Mouse (Mus musculus): Measurements from ENCODE around the gene Fkbp2. TPM values are rescaled to one million over a fixed set of nuclear protein-coding genes. Genes with fewer than 3 reads are reported as not detected.
A peak's percentile ranks its signal among the peaks of the same experiment; 100 is the strongest.

Fkbp2 gene
- total RNA-seq (2021), result 10 to 100 TPM; 18.8 to 20.5 TPM

- intact Hi-C loops (cut with DNase I), result loop anchor here (1.0 kb wide), 1 partner anchor 12 kb away; the partner anchor contains the start of gene Dnajc4
Measured at GRCm38 (mm10) chr19:6980381-6981093, at the start of gene Fkbp2. Fkbp2 (minus strand) TSS chr19:6980501.

DNA sequence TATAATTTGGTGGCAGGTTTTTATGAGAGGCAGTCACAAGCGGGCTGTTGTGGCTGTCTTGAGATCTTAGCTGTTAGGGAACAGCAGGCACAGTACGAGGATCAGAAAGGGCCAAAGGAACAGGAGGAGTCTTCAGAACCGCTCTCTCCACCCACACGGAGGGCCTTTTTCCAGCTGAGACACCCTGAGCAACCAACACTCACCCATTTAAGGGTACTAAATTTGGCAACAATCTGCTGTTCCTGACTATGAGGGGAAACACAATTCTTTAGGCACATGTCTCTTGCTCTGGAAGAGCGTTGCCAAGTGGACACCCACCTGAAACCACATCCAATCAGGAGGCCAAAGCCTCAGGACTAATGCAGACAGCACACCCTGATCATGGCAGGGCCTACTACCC lies 49.2 kb upstream of the Fkbp2 start:
- no peak for DNase-seq
- intact Hi-C loops (cut with DNase I), result no loop called here

More at GRCm38 (mm10) chr19:6980381-6981093, at the start of gene Fkbp2:
- peak; percentile 97 to 100 for DNase-seq

- peak; percentile 65 to 66 for DNase-seq
- intact Hi-C loops (cut with DNase I), result loop anchor here (1.0 to 5.0 kb wide), 3 partner anchors 43 to 533 kb away; partner anchors contain the start of gene Plcb3
Measured at GRCm38 (mm10) chr19:7020224-7020641, 39.9 kb upstream of the Fkbp2 start.

- intact Hi-C loops (cut with DNase I), result no loop called here
- peak; percentile 41 to 43 for DNase-seq
Measured at GRCm38 (mm10) chr19:7019191-7019590, 38.9 kb upstream of the Fkbp2 start, which contains the start of gene Fermt3. Fermt3 (minus strand) TSS chr19:7019469.

DNA sequence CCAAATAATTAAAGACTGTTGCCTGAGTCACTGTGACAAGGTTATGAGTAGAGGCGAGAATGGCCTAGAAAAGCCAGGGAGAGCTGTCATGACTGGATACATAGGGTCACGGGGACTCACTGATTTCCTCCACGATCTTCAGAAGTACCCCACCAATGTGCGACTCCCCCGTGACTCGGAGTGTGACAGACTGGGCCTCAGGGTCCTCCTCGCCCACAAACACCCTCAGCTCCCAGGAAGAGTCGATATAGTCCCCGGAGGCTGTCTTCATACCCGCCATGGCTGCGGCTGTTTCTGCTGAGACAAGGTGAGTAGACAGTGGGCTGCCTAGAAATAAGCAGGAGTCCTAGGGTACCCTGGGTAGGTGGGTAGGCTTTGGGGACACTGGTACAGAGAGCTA lies 38.2 kb upstream of the Fkbp2 start:
- DNase-seq, result no peak
- intact Hi-C loops (cut with DNase I), result no loop called here

DNA sequence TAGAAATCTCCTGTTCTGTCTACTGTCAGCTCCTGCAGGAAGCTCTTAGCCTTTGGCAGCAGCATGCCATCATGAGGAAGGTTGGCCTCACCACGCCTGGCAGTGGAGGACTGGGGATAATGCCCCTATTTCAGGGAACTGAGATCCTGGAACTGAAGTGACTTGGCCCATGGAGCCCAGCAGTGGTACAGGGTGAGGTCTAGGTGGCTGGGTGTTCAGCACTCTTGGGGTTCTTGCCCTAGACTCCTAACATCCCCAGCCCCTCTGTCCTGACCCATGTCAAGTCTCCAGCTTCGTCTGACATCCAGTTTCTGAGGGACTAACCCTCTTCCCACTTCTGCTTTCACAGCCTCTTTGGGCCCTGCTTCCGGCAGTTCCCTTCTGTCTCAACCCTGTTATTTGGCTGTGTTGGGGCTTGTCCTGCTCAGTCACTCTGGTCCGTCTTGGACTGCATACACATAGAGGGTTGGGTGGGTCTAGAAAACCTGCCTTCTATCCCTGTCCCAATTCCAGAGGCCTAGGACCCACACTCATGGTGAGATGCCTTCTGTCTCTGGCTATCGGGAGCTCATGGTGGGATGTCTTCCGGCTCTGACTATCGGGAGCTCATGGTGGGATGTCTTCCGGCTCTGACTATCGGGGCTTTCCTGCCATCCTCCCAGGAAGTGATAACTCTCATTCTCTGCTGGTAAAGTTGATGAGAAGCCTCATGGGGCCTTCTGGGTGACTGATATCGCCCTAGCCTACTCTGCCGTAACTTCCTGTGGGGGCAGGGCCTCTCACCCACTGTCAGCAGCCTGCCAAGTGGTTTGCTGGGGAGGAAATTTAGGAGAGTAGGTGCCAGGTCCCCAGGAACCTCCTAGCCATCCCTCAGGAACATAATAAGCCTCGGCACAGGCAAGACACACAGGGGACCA lies 37.5 kb upstream of the Fkbp2 start:
- no peak for DNase-seq

DNA sequence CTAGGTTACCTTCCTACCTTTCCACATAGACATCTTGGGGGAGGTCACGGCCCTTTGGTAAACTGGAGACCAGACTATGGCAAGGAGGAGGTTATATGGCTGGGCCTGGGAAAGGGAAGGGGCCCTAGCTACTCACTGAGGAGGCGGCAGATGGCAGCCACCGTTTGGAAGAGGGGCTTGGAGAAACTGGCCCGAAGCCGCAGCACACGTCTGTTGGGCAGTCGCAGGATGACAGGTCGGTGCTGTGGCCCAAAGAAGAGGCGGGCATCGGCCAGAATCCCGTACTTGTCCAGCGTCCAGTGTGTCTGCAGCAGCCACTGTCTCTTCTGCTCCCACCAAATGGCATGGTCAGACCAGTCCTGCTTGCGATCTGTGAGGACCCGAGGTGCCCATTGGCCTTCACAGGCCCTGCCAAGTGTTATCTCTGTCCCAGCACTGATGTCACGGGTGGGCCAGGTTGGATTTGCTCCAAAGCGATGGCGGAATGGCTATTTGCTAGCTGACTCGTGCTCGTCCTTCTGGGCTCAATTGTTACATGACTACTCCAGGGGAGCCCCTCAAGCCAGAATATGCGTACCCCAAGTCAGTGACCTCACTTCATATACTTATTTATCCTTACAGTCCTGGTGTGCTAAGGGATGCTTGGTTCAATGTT lies 34.3 kb upstream of the Fkbp2 start:
- intact Hi-C loops (cut with DNase I), result no loop called here
- no peak for DNase-seq

More for the DNA sequence above, 37.5 kb upstream of the Fkbp2 start:
- intact Hi-C loops (cut with DNase I), result no loop called here

DNA sequence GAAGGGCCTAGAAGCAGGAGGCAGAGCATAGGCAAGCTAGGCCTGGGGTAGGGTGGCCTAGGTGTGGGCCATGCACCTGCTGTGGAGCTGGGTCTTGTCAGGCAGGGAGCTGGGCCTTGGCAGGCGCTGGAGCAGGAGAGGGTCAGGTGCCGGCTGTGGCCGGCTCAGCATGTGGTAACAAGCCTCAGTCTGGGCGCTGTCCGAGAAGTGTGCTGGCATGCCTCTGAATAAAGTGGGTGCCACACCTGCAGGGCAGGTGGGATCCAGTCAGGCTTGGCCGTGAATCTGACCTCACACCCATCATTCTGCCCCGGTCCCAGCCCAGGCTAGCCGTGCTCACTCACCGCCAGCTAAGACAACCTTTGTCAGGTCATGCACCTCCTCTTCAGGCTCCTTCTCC lies 33.7 kb upstream of the Fkbp2 start:
- DNase-seq, result no peak
- intact Hi-C loops (cut with DNase I), result no loop called here

DNA sequence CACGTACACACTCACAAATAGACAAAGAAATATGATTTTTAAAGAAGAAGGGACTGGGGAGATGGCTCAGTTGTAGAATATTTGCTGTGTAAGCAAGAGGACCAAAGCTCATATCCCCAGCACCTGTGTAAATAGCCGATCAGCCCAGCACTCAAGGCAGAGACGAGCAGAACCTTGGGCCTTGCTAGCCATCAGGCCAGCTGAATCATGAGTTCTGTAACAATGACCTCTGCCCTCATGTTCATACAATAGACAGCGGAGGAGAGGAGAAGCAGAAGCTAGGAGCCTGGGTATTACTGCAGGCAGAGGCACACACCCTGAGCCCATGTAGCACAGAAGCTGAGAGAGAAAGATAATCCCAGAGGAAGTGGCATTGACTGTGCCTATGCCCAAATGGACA lies 32.1 kb upstream of the Fkbp2 start:
- DNase-seq, result no peak
- intact Hi-C loops (cut with DNase I), result no loop called here

- no peak for DNase-seq
- intact Hi-C loops (cut with DNase I), result no loop called here
Measured at GRCm38 (mm10) chr19:7006892-7007593, 26.7 kb upstream of the Fkbp2 start.

GRCm38 (mm10) chr19:6999360-7000063 lies 19.2 kb upstream of the Fkbp2 start:
- DNase-seq, result no peak
- intact Hi-C loops (cut with DNase I), result loop anchor here (5.0 kb wide), 1 partner anchor 38 kb away; the partner anchor contains the start of gene Stip1

DNA sequence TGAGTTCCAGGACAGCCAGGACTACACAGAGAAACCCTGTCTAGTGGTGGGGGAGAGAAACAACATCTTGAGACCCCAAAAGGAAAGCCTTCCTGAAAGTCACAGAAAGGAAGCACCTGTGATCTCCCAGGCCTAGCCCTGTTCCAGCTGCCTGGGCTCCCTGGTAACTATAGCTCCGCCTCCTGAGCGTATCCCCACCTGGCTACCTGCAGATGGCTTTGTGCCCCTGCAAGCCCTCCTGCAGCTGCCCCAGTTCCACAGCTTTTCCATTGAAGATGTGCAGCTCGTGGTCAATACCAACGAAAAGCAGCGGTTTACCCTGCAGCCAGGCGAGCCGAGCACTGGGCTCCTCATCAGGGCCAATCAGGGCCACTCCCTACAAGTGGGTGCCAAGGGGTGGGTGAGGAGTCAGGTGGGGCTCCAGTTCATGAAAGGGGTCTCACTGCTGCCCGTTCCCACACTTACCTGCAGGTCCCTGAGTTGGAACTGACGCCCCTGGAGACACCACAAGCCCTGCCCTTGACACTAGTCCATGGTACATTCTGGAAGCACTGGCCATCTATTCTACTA lies 17.5 kb upstream of the Fkbp2 start:
- intact Hi-C loops (cut with DNase I), result loop anchor here (5.0 kb wide), 1 partner anchor 39 kb away; the partner anchor contains the start of gene Stip1
- no peak for DNase-seq

GRCm38 (mm10) chr19:6996006-6996405 lies 15.7 kb upstream of the Fkbp2 start, which contains the start of the genes Nudt22 and Trpt1:
Nudt22 (minus strand) TSS chr19:6996117.
Trpt1 (plus strand) TSS chr19:6996131.
- DNase-seq, result peak; percentile 88 to 89
- intact Hi-C loops (cut with DNase I), result loop anchor here (5.0 kb wide), 1 partner anchor 41 kb away; the partner anchor contains the start of gene Stip1

GRCm38 (mm10) chr19:6995255-6995991 lies 15.1 kb upstream of the Fkbp2 start:
- DNase-seq, result no peak
- intact Hi-C loops (cut with DNase I), result loop anchor here (5.0 kb wide), 1 partner anchor 42 kb away; the partner anchor contains the start of gene Stip1

DNA sequence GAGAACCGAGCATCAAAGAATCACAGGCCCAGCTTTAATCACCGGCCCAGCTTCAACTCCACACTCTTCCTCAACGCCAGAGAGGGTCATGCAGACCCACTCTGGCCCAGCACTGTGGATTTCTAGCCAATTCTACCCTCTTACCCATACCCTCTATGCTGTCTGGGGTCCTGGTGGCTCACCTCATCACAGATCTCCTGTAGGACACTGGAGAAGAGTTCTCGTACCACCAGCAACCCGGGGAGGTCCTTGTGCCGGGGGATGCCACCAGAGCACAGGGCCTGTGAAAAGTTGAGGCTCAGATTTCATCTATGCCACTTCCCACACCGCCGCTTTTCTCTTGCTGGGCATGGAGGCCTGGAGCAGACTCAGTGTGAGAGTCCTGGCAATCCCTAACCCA lies 14.2 kb upstream of the Fkbp2 start:
- no peak for DNase-seq
- intact Hi-C loops (cut with DNase I), result no loop called here

GRCm38 (mm10) chr19:6994002-6994401 lies 13.7 kb upstream of the Fkbp2 start:
- DNase-seq, result no peak
- intact Hi-C loops (cut with DNase I), result no loop called here

- DNase-seq, result no peak
- intact Hi-C loops (cut with DNase I), result no loop called here
Measured at GRCm38 (mm10) chr19:6993011-6993770, 12.9 kb upstream of the Fkbp2 start.
